Mouse (Mus musculus): ENCODE data around the gene Olfr541. TPM values are rescaled to one million over a fixed set of nuclear protein-coding genes. Genes with fewer than 3 reads are reported as not detected.
"Not testable (repeated sequence)": the region's sequence is repeated elsewhere in the genome, so short reads cannot be mapped to it uniquely, and the experiment has no call there.

Gene Olfr541
- total RNA-seq (2021): not detected
- long read RNA-seq, experiment 1: 0 reads
- long read RNA-seq, experiment 2: 0 reads

- DNase-seq (ENCODE audit: low spot score in 2 of 2): no peak
Measured at GRCm38 (mm10) chr7:140696967-140697366, at the start of gene Olfr541. TSS of gene Olfr541 (plus strand) at chr7:140697267.

GRCm38 (mm10) chr7:140659630-140660029, 37.4 kb upstream of the Olfr541 start, which contains the start of gene Olfr539:
TSS of gene Olfr539 (plus strand) at chr7:140659930.
- DNase-seq (ENCODE audit: low spot score in 2 of 2): no peak

- DNase-seq (ENCODE audit: low spot score in 2 of 2): not testable (repeated sequence)
Measured at GRCm38 (mm10) chr7:140670693-140671092, 26.4 kb upstream of the Olfr541 start.

DNA sequence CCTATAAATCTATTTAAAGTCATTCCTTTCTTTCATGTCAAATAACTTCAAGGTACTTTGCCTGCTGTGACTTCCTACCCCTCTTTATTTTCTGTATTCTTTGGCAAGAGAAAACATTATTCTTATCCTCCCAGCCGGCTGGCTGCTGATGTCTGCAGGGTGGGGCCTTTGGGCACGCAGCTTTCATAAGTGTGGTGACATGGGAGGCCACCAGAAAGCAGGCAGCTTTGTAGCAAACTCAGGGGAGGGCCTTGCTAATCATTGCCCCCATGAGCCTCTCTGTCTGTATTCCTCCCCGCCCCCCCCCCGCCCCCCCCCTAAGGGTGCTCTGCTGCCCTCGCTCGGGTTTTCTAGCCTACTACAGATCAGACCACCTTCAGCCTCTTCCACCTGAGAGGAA, 21.2 kb upstream of the Olfr541 start:
- no peak for DNase-seq (ENCODE audit: low spot score in 2 of 2)

DNA sequence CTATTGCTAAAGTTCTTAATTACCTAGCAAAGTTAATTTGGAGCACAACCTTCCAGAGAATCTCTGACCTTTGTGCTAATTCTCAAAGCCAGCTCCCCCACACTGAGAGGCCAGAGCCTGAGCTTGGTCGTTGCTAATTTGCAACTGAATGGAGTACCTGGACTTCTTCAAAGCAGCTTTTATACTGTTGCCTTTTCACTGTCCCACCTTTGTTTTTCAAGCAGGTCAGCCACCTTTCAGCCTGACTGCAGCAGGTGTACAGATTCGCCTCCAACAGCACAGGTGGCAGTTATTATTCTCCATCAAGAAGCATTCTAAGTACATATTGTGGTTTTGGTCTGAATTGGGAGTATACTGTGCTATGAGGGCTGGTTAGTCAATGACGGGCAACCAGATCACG, 17.5 kb upstream of the Olfr541 start:
- not testable (repeated sequence) for DNase-seq (ENCODE audit: low spot score in 2 of 2)

DNA sequence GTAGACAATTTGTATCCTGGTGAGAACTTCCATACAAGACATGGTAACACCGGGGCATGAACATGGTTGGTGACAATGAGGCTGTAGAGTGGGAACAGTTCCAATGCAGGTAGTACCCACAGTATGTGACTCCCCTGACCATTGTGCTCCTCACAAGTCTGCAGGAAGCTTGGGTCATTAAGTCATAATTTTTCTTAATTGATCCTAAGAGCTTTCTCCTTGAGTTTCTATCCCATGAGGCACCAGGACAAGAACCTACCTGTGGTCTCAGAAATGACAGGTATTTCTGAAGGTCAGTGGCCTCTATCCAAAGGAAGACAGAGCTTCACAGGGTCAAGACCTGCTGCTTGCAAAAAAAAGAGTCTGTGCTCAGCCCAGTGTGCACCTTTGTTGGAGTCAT, 15.4 kb upstream of the Olfr541 start, which contains the start of gene Olfr45:
TSS of gene Olfr45 (plus strand) at position 301 of the 400 bp plus-strand sequence.
- no peak for DNase-seq (ENCODE audit: low spot score in 2 of 2)

DNA sequence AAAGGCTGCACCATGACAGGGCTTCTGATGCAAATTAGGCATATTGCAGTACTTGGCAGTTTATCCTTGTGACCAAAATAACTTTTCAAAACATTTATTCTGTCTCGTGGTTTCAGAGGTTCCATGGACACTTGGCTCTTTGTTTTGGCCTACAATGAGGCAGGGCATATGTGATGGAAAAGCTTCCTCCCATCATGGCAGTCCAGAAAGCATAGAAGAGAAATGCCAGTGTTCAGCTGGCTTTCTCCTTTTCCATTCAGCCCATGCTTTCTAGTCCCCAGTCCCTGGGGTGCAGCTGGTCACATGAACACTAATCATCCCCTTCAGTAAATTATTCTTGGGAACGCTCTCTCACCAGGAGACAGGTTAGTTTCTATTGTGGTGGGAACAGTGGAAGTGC, 9.3 kb downstream of the Olfr541 start:
- no peak for DNase-seq (ENCODE audit: low spot score in 2 of 2)

- DNase-seq (ENCODE audit: low spot score in 2 of 2): no peak
Measured at GRCm38 (mm10) chr7:140707536-140708284, 10.6 kb downstream of the Olfr541 start.

- no peak for DNase-seq (ENCODE audit: low spot score in 2 of 2)
Measured at GRCm38 (mm10) chr7:140717155-140718055, 20.3 kb downstream of the Olfr541 start.

- DNase-seq (ENCODE audit: low spot score in 2 of 2): no peak
Measured at GRCm38 (mm10) chr7:140721095-140721494, 24.0 kb downstream of the Olfr541 start.

GRCm38 (mm10) chr7:140725558-140725957, 28.5 kb downstream of the Olfr541 start:
- DNase-seq (ENCODE audit: low spot score in 2 of 2): no peak

DNA sequence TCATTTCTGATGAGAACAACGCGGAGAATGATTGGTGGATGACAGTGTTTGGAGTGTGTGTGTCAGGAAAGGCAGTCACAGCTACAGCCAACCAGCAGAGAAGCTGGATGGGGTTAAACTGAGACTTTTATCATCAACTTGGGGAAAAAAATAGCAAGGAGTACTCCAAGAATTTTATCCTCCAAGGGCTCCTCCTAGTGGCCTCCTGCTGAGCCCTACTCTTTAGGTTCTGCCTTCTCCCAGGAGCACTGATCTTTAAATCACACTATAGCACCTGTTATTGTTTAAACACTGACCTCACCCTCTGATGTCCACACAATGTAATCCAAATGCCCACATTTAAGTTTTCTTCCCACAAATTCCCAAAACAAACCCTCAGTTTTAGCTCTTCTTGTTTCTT, 36.1 kb downstream of the Olfr541 start:
- no peak for DNase-seq (ENCODE audit: low spot score in 2 of 2)

- no peak for DNase-seq (ENCODE audit: low spot score in 2 of 2)
Measured at GRCm38 (mm10) chr7:140747402-140747801, 50.3 kb downstream of the Olfr541 start.

- DNase-seq (ENCODE audit: low spot score in 2 of 2): no peak
Measured at GRCm38 (mm10) chr7:140748116-140748826, 51.2 kb downstream of the Olfr541 start.

GRCm38 (mm10) chr7:140748827-140749160, 51.7 kb downstream of the Olfr541 start:
- DNase-seq (ENCODE audit: low spot score in 2 of 2): no peak

DNA sequence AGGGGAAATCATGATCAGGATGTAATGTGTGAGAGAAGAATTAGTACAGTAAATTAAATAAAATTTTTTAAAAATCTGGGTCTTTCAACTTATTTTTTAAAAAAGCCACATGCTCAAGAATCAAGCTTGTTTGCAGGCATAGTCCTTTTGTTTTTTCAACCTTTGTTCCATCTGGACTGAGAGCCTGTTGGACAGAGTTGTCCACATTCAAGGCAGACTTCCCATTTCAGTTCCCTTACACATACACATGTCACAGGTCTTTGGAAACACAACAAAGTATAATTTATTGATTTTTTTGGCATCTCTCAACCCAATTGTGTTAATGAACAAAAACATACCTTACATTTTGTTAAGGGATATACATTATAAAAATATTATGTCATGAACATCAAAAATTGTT, 57.5 kb downstream of the Olfr541 start:
- no peak for DNase-seq (ENCODE audit: low spot score in 2 of 2)

Other genes starting within 250 kb of the Olfr541 start
- gene Olfr533, start 233.9 kb upstream of the Olfr541 start, total RNA-seq (2021): not detected
- not detected for gene Olfr535, start 213.1 kb upstream of the Olfr541 start, total RNA-seq (2021)
- gene Olfr536, start 189.9 kb upstream of the Olfr541 start, total RNA-seq (2021): not detected
- gene Olfr538, start 129.4 kb upstream of the Olfr541 start, total RNA-seq (2021): not detected
- gene Olfr46, start 96.0 kb upstream of the Olfr541 start, total RNA-seq (2021): not detected
- gene Olfr61, start 68.3 kb upstream of the Olfr541 start, total RNA-seq (2021): not detected
- not detected for gene Olfr53, start 50.8 kb upstream of the Olfr541 start, total RNA-seq (2021)
- gene Olfr539, start 37.3 kb upstream of the Olfr541 start, total RNA-seq (2021): under 1 TPM in 1 of 2 experiments, not detected in 1; 0.03 TPM
- gene Olfr45, start 15.3 kb upstream of the Olfr541 start, total RNA-seq (2021): not detected
- gene Cyp2e1, start 66.5 kb downstream of the Olfr541 start, total RNA-seq (2021): 100 to 1,000 TPM; 200 to 317 TPM
- gene Syce1, start 90.6 kb downstream of the Olfr541 start, total RNA-seq (2021): under 1 TPM in 1 of 2 experiments, not detected in 1; 0.19 TPM
- 1 to 10 TPM; 2.0 to 2.8 TPM for gene Zfp941, start 124.9 kb downstream of the Olfr541 start, total RNA-seq (2021)
- 1 to 10 TPM in 1 of 2 experiments, under 1 TPM in 1; 0.76 to 1.1 TPM for gene Urah, start 137.8 kb downstream of the Olfr541 start, total RNA-seq (2021)
- not detected for gene Scgb1c1, start 148.3 kb downstream of the Olfr541 start, total RNA-seq (2021)
- under 1 TPM; 0.26 to 0.40 TPM for gene Odf3, start 150.5 kb downstream of the Olfr541 start, total RNA-seq (2021)
- under 1 TPM; 0.36 to 0.61 TPM for gene Gm45785, start 159.1 kb downstream of the Olfr541 start, total RNA-seq (2021)
- 10 to 100 TPM; 49.5 to 65.5 TPM for gene Ric8a, start 159.7 kb downstream of the Olfr541 start, total RNA-seq (2021)
- 10 to 100 TPM; 37.8 to 42.8 TPM for gene Bet1l, start 160.3 kb downstream of the Olfr541 start, total RNA-seq (2021)
- gene Psmd13, start 184.7 kb downstream of the Olfr541 start, total RNA-seq (2021): 100 to 1,000 TPM; 100 to 116 TPM
- gene Sirt3, start 185.0 kb downstream of the Olfr541 start, total RNA-seq (2021): 10 to 100 TPM; 28.6 to 45.7 TPM
- 1,000 to 10,000 TPM; 1,018 to 1,993 TPM for gene Cox8b, start 203.2 kb downstream of the Olfr541 start, total RNA-seq (2021)
- gene Nlrp6, start 223.6 kb downstream of the Olfr541 start, total RNA-seq (2021): 1 to 10 TPM in 1 of 2 experiments, under 1 TPM in 1; 0.96 to 1.5 TPM
- gene Pgghg, start 244.1 kb downstream of the Olfr541 start, total RNA-seq (2021): 10 to 100 TPM; 30.4 to 32.3 TPM

Measured in adrenal gland, adult 18-20 months (tissue).